Mouse (Mus musculus): ENCODE data around the gene Aldh3b3.

The Aldh3b3 gene

DNA sequence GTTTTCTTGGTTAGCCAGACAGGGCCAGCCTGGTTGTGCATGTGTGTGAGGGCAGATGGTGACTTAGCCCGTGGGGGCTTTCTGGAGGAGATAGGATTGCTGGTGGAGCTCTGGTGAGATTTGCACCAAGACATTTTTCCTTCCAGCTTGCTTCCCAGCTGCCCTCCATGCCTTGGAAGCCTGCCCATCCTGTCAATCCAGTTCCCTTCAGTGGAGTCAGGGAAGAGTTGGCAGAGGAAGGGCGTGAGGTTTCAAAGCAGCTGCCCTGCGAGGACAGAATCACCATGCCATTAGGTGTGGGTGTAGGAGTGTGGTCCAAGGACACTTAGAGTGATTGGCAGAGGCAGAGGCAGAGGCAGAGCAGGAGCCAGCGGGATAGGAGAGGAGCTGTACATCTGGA, at the start of gene Aldh3b3:
TSS of gene Aldh3b3 (plus strand) at position 176 of the 400 bp plus-strand sequence.
- DNase-seq, result no peak

DNA sequence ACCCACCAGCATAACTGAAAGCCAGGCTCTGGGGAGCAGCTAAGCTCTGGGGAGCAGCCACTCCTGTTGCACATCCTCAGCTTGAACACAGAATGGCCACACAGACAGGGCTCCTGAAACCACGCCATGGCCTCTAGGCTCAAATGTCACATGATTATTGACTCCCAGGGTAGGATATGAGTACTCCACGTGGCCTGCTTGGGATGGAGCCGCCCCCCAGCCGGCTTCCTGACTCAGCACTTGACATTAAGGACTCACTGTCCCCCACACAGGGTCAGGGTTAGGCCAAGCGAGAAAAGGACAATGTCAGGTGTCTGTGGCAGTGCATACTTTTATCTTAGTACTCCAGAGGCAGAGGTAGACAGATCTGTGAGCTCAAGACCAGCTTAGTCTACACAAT, 48.2 kb upstream of the Aldh3b3 start:
- DNase-seq, result no peak

DNA sequence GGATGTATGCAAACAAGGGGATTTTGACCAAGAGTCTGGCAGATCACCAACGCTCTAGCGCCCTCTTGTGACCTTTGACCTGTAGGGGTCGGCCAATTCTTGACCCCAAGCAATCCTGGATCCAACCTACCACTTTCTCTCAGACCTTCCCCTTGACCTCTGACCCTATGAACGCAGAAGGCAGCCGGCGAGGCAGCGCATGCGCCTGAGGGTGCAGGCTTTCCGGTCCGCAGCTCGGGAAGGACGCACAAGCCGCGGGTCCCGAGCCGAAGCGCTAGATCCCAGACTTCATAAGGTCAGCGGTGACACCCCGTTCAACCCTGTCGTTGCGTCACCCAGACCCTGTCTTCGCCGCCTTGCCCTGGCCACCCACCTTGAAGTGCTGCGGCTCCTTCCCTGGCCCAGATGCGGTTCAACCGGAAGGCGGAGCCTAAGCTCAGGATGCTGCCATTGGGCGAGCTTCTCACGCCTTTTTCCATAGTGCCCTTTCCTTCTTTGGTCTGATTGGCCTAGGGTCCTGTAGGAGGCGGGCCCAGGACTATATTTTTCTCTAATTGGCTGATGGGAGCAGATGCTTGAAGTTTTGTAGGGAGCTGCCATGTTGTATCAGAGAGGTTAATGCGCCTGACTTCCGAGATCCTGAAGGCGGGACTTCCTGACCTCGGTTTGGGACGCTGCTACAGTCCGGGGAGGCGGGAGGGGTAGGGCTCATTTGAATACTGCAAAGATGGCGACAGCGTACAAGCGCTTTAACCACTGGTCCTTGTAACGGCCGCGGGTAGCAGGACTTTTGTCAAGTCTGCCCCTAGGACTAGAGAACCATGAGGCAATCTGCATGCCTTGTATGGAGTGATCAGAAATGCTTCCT, 45.9 kb upstream of the Aldh3b3 start, which contains the start of gene Ndufs8:
TSS of gene Ndufs8 (minus strand) at position 438 of the 868 bp plus-strand sequence.
- peak; percentile 99 for DNase-seq

DNA sequence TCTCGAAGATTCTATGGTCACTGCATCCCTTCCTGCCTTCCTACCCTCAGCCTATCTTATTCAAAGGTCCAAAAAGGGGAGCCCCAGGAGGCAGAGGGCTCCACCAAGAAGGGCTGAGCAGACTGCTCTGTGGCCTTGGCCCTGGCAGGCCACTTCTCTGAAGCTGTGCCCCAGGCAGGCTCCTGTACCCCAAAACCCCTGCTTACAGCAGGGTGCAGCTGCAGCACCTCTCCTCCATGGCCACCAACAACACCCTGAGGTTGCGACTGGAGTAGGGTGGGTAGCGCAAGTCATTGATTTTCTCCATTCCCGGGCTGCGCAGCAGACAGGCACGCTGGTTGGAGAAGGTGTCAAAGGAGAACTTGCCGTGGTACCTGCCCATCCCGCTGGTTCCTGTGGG, 44.8 kb upstream of the Aldh3b3 start:
- peak; percentile 52 for DNase-seq

DNA sequence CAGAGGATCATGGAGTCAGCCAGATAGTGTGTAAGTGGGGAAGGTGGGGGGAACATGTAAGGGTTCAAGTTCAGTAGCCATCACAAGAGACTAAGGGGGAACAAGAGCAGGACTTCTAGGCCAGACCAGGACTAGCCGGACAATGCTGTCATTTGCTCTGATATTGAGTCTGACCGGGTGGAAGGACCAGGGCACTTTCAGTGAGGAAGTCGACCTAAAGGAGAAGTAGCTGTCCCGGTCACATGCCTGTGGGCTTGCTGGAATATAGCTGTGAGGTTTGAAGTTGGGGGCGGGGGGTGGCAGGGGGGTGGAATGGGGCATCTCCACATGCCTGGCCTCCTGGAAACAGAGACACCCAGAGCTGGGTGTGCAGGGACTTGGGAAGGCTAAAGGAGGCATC, 43.9 kb upstream of the Aldh3b3 start:
- no peak for DNase-seq

DNA sequence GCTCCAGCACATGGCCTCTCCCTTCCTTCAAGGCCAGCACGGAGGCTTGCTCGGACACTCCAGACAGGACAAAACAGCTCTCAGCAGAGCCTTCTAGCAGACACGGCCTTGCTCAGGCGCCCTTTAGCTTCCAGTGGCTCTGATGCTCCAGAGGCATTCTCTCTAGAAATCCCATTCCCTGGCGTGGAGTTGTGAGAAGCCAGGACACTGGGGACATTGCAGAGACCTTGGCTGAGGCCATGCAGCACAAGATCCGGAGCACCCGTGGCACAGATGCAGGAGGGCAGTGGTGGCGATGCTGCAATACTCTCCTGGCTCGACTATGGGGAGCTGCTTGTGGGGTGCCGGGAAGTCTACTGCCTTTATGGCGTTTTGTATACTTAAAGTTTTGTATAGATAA, 41.7 kb upstream of the Aldh3b3 start:
- DNase-seq, result no peak

DNA sequence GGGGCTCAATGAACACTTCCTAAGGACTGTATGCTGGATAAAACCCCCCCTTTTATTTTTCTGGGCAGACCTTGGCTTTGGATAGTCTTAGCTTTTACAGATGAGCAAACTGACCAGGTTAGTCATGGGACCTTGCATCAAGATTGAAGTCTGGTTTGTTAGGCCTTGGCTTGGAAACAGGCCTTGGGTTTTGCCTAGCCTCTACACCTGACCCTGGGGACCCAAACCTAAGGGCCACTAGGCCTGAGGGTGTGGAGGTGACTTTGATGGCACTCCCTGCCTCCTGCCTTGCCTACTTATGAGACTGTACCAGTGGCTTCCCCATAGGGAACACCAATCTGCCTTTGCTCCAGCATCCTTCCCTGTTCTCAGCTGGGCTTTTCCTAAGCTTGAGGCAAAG, 38.5 kb upstream of the Aldh3b3 start:
- DNase-seq, result no peak

DNA sequence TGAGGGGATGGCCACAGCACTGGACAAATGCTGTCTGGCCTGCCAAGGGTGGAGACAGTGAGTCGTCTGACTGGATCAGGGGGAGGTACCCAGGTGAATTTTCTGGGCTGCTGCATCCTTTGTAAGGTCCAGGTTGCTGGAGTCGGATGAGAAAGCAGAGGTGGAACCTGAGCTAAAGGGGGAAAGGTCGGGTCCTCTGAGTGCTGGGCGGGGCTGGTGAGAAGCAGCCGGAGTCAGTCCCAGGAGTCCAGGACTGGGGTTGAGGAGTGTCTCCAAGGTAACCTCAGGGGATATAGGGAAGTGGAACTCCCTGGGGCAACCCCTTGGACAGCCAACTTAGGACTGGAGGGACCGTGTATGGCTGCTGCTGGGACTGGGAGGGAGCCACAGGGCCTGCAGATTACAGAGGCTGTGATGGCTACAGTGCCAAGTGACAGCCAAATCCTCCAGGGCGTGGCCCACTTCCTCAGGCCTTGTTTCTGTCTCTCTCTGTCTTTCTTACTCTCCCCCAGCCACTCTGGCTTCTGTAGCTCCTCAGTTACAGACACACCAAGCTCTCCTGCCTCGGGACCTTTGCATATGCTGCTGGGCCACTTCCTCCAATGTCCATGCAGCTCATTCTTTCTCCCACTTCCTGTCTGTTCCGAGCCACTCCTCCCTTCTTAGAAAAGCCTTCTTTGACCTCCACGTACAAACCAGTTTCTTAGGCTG, 35.6 kb upstream of the Aldh3b3 start:
- DNase-seq, result no peak

DNA sequence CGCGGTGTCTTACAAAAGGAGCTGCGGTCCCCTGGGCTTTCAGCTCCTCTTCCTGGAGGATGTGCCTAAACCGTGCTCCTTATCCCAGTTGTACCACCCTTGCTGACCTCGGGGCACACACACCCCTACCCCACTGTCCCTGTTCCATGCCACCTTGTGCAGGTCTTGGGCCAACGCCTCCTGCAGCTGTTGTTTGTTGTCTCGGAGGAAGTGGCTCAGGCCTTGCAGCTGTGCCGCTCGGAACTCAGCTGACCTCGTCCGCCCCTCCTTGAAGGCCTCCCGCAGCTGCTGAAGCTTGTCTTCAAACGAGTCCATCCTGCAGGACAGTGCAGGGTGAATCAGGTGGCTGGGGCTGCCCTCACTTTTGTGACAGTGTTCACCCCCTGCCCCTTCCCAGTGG, 34.9 kb upstream of the Aldh3b3 start:
- DNase-seq, result no peak

DNA sequence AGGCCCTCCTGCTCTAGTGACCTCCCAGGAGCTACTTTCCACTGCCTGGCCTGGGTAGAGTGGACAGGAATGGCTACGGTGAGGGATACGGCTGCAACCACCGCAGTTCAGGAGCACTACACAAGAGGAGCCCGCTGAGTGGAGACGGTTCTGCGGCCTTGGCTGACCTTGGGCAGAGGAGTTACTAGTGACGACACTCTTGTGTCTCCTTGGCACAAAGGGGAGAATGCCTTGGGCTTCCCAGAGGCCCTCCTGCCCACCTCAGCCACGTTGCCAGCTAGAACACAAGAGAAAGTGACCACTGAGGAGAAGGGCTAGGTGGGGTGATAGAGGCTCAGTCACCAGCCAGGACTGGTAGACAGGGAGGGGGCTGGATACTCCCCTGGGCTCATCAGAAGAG, 34.3 kb upstream of the Aldh3b3 start:
- no peak for DNase-seq

DNA sequence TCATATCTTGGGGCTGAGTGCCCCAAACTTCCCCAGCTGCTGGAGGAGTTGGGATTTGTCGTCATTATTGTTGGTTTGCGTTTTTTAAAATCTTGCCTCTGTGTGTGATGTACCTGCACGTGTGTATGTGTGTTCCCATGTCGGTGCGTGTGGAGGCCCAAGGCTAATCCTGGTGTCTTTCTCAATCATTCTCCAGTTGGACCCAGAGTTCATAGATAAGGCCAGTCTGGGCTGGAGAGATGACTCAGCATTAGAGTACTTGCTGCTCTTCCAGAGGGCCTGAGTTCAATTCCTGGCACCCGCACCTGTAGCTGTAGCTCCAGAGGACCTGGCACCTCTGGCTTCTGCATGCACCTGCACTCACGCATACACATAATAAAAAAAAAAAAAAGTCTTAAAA, 33.6 kb upstream of the Aldh3b3 start:
- no peak for DNase-seq

DNA sequence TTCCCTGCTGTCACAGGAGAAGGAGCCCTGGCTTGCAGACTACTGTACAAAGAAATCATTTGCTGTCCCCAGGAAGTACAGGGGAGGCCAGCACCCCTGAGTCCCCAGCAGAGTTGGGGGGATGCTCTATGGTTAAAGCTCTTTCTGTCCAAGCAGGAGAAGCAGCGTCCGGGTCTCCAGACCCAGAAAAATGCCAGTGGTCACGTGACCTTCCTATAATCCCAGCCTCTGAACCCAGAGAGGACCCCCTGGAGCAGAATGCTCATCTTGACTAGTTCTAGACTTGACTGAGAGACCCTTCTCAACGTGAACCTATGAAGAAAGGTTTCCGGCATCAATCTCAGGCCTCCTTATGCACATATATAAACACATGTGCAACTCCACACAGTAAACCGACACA, 32.6 kb upstream of the Aldh3b3 start:
- no peak for DNase-seq

DNA sequence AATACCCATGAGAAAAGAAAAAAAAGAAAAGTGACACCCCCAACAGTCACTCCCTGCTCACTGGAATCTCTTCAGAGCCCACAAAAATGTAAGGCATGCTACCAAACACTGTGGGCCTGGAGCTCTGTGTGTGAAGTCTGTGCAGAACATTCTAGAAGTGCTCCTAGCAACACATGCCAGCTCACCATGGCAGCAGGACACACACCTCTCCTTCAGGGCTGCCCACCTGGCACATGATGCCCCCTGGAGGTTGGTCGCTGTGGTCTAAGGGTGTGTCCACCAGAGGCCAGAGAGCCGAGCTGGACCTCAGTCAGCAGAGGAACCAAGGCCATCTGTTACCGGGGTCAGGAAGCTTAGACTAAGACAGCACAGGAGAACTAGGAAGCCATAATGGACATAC, 32.2 kb upstream of the Aldh3b3 start:
- peak; percentile 57 for DNase-seq

DNA sequence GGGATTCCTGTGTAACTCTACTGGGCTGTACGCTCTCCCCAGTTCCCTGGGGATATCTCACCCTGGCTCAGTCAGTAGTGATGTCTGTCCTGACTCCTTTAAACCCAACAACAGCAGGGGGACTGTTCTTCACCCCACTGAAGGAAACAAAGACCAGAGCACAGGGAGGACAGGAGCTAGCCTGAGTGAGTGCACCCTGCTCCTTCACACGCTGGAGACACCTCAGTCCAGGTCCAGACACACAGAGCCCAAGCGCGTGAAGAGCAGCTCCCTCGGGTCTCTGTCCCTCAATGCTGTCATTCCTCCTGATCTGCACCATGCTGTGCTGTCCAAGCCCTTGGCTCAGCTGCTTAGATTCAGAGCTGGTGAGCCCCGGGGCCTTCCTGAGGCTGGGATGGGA, 31.8 kb upstream of the Aldh3b3 start:
- DNase-seq, result no peak

DNA sequence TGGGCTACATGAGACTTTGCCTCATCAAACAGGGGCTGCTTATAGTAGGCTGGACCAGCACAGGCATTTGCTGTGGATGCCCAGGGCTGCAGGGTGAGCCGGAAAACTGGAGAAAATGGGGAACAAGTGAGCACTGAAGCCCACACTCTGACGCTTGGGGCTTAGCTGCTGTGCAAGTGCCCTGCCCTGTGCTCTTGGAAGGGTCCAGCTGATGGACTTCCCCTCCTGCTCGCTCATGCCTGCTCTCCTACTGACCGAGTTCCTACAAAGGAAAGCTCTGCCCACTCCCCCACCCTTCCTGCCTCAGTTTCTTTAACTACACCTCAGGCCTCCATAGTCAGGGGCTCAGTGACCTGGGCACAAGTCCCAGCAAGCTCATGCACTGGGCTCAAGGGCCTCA, 30.5 kb upstream of the Aldh3b3 start:
- no peak for DNase-seq

DNA sequence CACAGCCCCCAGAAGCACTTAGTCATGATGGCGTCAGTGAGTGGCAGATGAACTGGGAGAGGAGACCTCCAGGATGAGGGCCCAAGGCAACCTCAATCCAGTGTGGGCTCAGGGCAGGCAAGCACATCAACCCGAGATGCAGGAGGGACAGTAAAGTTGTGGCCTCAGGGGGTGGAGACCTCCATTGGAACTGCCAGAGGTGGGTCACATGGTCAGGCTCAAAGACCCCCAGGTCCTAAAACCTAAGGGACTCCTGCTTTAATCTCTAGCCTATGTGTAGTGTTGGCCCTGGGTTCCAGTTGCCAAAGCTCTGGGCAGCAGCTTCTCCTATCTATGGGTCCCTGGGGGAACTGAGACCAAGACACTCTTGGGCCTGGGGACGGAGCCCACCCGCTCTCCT, 29.7 kb upstream of the Aldh3b3 start:
- DNase-seq, result no peak

DNA sequence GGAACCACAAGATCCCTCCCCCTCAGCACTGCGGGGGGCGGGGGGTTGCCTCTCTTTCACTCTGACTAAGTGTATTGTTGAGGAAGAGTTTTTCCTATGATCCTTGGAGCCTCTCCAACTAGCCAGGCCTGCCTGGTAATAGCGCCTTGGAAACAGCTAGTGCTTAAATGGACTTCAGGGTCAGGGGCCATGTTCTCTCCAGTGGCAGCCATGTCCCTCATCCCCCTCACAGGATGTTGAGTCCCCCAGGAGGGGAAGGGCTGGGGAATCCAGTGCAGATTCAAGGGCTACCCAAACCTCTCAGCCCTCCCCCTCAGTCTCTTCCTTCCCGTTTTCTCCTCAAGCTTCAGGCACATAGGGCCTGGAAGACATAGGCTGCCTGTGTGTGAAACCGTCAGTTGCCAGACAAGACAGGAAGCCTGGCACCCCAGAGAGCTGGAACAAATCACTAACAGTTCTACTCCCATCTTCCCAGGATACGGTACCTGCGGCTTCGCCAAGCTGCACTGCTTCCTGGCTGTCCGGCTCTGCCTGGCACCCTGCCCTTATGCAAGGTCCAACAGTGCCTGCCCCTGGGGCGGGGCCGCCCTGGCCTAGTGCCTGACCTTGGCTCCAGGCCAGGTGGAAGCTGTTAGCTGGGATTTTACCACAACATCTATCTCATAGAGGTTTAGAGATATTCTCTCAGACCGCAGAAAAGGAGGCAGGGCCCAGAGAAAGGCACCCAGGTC, 29.1 kb upstream of the Aldh3b3 start, which contains the start of gene Aldh3b1:
TSS of gene Aldh3b1 (minus strand) at position 598 of the 731 bp plus-strand sequence.
- peak; percentile 93 for DNase-seq

DNA sequence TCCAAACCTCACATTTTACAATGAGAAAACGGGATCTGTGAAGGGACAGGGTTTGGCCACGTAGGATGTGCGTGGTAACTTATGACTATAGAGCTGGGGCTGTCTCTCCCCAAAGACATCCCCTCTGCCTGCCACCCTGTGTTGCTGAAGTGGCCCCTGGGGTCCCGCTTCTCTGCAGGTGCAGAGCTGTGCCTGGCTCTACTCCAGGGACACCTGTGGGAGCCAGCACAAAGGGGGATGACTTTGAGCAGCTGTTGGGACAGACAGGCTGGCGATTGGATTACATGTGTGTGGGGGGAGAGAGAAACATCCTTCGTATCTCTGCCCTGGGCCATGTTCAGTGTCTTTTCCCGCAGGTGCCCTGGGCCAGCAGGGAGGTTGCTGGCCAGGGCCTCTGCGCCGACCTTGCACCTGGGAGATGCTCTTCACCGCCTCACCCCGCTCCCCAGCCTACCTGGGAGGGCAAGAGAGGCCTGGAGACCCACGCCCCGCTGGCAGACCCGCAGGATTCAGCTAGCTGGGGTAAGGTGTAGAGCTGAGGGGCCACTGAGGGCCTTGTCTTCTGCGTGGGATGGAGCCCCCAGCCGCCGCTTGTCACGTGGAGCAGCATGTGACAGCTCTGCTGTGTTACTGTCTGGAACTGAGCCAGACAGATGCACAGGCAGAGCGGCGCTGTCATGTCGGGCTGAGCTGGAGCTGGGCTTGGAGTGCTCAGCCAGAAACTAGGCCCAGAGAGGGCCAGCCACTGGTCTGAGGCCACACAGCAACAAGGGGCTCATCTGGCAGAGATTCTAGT, 28.0 kb upstream of the Aldh3b3 start:
- DNase-seq, result no peak

DNA sequence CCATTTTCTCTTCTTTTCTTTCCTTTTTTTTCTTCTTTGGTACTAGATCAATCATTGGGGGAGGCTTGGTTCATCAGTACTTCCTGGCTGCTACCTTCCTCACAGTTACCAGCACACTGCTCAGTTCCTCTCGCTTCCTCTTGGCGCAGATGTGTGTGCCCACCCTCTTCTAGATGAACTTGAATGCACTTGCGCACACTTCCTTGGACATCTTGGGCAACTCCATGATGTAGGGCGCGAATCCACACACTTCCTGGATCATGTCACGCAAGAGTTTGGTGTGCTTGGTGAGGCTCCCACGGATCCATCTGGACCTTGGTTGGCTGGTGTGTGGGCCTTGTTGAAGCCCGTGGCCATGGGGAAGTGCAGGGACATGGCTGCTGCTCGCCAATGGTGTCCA, 26.7 kb upstream of the Aldh3b3 start:
- no peak for DNase-seq

DNA sequence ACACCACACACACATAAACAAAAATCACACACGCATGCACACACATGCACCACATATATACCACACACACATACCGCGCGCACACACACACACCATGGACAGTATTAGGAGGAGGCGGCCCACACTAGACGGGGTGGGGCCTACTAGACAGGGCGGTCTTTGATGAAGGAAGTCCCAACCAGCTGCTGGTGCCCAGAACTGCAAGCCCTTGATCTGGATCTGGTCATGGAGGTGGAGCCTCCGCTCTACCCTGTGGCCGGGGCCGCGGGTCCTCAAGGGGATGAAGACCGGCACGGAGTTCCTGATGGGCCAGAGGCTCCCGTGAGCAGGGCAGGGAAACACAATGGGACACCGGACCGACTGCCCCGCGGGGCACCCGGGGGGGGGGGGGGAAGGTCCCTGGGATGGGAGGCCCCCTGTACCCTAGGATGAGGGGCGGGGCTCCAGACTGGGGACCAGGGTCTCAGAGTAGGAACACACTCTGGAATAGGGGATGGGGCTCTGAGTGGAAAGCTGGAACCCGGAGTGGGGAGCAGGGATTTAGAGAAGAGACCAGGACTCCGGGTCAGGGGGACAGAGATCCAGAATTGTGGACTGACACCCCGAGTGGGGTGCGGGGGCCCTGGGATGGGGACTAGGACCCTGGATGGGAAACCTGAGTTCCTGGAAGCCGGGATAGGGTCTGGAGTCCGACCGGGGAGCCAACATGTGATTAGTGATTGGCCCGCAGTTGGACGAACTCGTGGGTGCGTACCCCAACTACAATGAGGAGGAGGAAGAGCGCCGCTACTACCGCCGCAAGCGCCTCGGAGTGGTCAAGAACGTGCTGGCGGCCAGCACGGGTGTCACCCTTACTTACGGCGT, 23.2 kb upstream of the Aldh3b3 start, which contains the start of gene Unc93b1:
TSS of gene Unc93b1 (plus strand) at position 155 of the 864 bp plus-strand sequence.
- no peak for DNase-seq

All from cerebellum, adult 9-10 months (tissue).